Mouse (Mus musculus): Measurements from ENCODE around the gene Trim52.
"Not testable (repeated sequence)": the region's sequence is repeated elsewhere in the genome, so short reads cannot be mapped to it uniquely, and the experiment has no call there.

Gene Trim52

GRCm38 (mm10) chr14:106105980-106106379, at the start of gene Trim52:
TSS of gene Trim52 (plus strand) at chr14:106106198.
- no peak for DNase-seq (ENCODE audit: low spot score)

- no peak for DNase-seq (ENCODE audit: low spot score)
These were observed 33.4 kb upstream of the Trim52 start for GRCm38 (mm10) chr14:106072608-106073007.

GRCm38 (mm10) chr14:106075181-106076064, 30.6 kb upstream of the Trim52 start:
- no peak for DNase-seq (ENCODE audit: low spot score)

- no peak for DNase-seq (ENCODE audit: low spot score)
These were observed 17.4 kb upstream of the Trim52 start for GRCm38 (mm10) chr14:106088480-106089037.

- DNase-seq (ENCODE audit: low spot score), result no peak
These were observed 9.2 kb upstream of the Trim52 start for GRCm38 (mm10) chr14:106096816-106097215.

GRCm38 (mm10) chr14:106100858-106101257, 5.1 kb upstream of the Trim52 start:
- DNase-seq (ENCODE audit: low spot score), result no peak

GRCm38 (mm10) chr14:106106425-106106824, 427 bp downstream of the Trim52 start:
- DNase-seq (ENCODE audit: low spot score), result no peak

- DNase-seq (ENCODE audit: low spot score), result no peak
These were observed 13.4 kb downstream of the Trim52 start for GRCm38 (mm10) chr14:106119371-106119770.

GRCm38 (mm10) chr14:106136272-106136671, 30.3 kb downstream of the Trim52 start:
- no peak for DNase-seq (ENCODE audit: low spot score)

GRCm38 (mm10) chr14:106151188-106151587, 45.2 kb downstream of the Trim52 start:
- DNase-seq (ENCODE audit: low spot score), result no peak

- no peak for DNase-seq (ENCODE audit: low spot score)
These were observed 49.0 kb downstream of the Trim52 start for GRCm38 (mm10) chr14:106154879-106155576.

GRCm38 (mm10) chr14:106156533-106156932, 50.5 kb downstream of the Trim52 start:
- no peak for DNase-seq (ENCODE audit: low spot score)

- no peak for DNase-seq (ENCODE audit: low spot score)
These were observed 56.3 kb downstream of the Trim52 start for GRCm38 (mm10) chr14:106162331-106162730.

- DNase-seq (ENCODE audit: low spot score), result no peak
These were observed 57.2 kb downstream of the Trim52 start for GRCm38 (mm10) chr14:106163196-106163595.

GRCm38 (mm10) chr14:106163933-106164332, 57.9 kb downstream of the Trim52 start:
- DNase-seq (ENCODE audit: low spot score), result not testable (repeated sequence)

GRCm38 (mm10) chr14:106176879-106177278, 70.9 kb downstream of the Trim52 start:
- no peak for DNase-seq (ENCODE audit: low spot score)

GRCm38 (mm10) chr14:106178245-106178644, 72.2 kb downstream of the Trim52 start:
- DNase-seq (ENCODE audit: low spot score), result no peak

- no peak for DNase-seq (ENCODE audit: low spot score)
These were observed 73.2 kb downstream of the Trim52 start for GRCm38 (mm10) chr14:106179102-106179727.

GRCm38 (mm10) chr14:106179728-106180125, 73.7 kb downstream of the Trim52 start:
- DNase-seq (ENCODE audit: low spot score), result no peak

GRCm38 (mm10) chr14:106180616-106181015, 74.6 kb downstream of the Trim52 start:
- DNase-seq (ENCODE audit: low spot score), result no peak

GRCm38 (mm10) chr14:106183985-106184384, 78.0 kb downstream of the Trim52 start:
- no peak for DNase-seq (ENCODE audit: low spot score)
